Mouse (Mus musculus) embryo, embryonic 11 days (tissue): Measurements from ENCODE around the gene Tmem88.
"Not testable (repeated sequence)": the region's sequence is repeated elsewhere in the genome, so short reads cannot be mapped to it uniquely, and the experiment has no call there.

Experiments used
- DNase-seq: peaks from one replicate; pipeline ENCODE4 v3.0.0-alpha.2; 2015

The Tmem88 gene

GRCm38 (mm10) chr11:69403691-69404594, 5.9 kb upstream of the Tmem88 start:
- DNase-seq, result no peak

DNA sequence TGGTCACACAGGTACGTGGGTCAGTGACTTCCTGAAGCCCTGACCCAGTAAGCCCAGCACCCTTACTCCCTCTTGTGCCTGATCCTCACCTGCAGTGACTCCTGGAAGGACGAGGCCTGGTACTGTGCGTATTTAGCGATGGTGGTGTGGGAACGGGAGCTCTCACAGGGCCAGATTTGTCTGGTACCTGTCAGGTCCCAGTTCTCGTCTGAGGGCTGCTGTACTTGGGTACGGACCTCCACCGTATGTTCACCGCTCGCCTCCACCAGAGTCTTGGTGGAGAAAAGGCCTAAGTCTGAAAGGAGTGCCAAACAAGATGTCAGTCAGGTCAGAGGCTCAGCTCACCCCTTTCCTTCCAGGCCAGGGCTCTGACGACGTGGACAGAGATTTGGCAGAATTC, 4.0 kb upstream of the Tmem88 start:
- DNase-seq, result no peak

GRCm38 (mm10) chr11:69401210-69401637, 3.2 kb upstream of the Tmem88 start:
- peak; percentile 95 for DNase-seq

- no peak for DNase-seq
Measured at GRCm38 (mm10) chr11:69400083-69400850, 2.2 kb upstream of the Tmem88 start.

DNA sequence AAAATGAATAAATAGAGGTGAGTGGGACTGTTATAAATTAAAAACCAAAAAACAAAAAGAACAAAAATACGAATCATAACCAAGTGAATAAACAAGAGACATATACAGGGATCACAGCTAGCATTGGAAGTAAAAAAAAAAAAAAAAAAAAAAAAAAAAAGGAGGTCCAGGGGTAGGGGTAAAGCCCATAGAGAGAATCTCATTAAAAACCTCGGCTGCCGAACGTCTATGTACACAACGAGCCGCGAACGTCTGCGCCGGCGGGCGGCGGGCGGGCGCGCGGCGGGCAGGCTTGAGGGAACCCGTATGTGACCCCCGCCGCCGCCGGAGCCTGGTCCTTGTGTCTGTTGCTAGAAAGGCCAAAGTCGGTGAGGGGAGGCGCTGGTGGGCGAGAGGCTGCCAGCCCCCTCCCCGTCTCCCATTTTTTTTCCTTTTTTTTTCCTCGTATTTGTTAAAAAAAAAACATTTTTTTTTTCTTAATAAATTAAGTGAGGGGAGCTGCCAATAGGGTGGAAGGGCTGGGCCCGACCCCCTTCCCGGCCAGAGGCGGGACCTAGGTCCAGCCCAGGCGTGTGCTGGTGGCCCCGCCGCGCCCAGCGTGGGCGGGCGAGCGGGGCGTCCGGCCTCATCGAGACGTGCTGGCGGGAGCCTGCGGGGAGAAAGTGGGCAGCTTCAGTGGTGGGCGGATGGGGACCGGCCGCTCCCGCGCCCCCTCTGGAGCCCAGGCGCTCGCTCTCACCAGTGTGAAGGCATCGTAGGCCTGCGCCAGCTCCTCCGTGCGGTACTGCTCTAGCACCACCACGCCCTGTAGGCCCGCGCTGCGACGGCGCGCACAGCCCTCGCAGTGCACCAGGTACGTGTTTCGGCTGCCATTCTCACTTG, 1.4 kb upstream of the Tmem88 start:
- DNase-seq, result peak; percentile 76

DNA sequence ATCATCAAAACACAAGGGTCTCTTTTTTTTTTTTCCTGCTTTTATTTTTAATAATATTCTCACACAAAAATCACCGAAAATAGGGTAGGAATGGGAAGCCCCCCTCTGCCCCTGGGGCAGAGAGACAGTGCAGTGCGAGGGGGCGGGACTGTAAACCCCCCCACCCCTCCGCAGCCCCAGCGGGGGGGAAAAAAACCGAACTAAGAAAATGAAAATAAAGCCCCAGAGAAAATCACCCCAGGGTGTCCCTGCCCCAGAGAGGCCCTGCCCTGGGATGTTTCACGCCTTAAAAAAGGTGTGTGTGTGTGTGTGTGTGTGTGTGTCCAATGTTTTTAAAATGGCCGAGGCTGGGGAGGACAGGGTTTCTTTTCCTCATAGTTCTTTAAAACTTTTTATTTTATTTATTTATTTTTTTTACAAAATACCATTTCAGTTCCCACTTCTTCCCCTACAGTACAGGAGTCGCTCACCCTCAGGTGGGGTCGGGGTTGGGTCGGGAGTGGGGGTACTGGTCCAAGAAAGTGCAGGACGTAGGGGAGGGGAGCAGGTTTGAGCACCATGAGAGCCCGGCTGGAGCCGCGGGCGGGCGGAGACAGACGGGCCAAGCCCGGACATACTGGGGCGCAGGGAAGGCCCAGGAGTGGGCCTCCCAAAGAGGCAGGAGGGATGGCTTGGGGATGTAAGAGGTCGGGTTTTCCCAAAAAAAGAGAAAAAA, 609 bp upstream of the Tmem88 start:
- peak; percentile 52 for DNase-seq

DNA sequence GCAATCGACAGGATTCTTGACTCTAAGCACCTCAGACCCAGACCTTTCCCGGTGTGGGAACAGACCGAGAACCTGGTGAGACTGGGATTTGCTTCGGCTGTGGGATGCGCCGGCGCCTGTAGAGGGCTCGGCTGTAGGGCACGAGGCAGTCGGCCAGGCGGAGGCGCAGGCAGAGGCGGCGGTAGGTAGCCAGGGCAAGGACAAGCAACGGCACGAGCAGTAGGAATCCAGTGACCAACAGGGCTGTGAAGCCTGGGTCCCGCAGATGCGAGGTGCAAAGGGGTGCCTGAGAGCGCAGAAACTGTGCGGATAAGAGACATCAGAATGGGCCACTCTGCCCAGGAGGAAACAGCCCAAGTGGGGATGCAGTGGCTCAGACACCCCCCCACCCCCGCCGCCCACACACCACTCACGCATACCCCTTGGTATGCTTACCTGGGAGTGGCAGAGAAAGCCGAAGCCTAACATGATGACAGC, 415 bp downstream of the Tmem88 start:
- DNase-seq, result peak; percentile 48

GRCm38 (mm10) chr11:69396772-69397171, 1.3 kb downstream of the Tmem88 start:
- DNase-seq, result peak; percentile 39

DNA sequence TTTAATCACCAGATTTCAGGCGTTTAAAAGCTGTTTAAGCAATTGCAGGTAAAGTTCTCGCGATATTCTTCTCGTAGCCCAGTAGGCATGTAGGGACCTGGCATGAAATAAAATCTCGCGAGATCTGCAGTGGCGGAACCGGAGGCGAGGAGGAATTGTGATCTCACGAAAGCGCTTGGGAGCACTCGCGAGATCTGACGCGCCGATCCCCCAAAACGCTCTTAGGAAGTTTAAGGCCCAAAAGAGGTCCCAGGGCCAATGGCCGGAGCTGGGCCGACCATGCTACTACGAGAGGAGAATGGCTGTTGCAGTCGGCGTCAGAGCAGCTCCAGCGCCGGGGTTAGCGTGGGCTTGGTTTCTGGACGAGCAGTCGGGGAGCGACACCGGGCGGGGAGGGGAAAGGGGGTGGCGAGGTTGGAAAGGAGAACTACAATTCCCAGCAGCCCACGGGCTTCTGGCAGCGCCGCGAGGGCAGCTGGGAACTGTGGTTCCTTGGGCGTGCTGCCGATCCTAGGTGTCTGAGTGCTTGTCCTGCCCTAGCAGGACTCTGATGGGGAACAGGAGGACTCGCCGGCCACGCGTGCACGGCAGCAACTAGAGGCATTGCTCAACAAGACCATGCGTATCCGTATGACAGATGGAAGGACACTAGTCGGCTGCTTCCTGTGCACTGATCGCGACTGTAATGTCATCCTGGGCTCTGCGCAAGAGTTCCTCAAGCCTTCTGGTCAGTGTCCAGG, 2.2 kb downstream of the Tmem88 start:
- peak; percentile 99 for DNase-seq

DNA sequence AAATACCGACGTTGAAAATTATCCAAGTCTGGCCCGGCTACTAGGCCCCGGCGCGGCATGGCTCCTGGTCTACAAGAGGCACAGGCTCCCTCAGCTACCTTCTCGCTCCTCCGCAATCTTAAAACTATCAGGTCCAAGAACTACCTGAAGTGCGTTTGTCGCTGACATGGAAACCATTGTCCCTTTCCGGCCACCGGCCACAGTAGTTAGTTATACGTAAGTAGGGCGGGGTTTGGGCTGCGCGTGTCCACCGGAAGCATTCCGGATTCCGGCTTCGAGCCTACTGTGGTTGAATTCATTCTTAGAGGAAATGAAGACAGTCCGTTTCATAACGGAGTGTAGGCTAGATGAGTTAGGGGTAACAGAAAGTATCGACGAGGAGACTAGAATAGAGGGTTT, 2.8 kb downstream of the Tmem88 start, which contains the start of the genes Naa38 and Cyb5d1:
TSS of gene Naa38 (plus strand) at position 253 of the 399 bp plus-strand sequence.
TSS of gene Cyb5d1 (minus strand) at position 397 of the 399 bp plus-strand sequence.
- peak; percentile 95 for DNase-seq

- not testable (repeated sequence) for DNase-seq
Measured at GRCm38 (mm10) chr11:69394591-69395167, 3.4 kb downstream of the Tmem88 start.

- DNase-seq, result peak; percentile 90
Measured at GRCm38 (mm10) chr11:69390400-69391034, 7.5 kb downstream of the Tmem88 start.

DNA sequence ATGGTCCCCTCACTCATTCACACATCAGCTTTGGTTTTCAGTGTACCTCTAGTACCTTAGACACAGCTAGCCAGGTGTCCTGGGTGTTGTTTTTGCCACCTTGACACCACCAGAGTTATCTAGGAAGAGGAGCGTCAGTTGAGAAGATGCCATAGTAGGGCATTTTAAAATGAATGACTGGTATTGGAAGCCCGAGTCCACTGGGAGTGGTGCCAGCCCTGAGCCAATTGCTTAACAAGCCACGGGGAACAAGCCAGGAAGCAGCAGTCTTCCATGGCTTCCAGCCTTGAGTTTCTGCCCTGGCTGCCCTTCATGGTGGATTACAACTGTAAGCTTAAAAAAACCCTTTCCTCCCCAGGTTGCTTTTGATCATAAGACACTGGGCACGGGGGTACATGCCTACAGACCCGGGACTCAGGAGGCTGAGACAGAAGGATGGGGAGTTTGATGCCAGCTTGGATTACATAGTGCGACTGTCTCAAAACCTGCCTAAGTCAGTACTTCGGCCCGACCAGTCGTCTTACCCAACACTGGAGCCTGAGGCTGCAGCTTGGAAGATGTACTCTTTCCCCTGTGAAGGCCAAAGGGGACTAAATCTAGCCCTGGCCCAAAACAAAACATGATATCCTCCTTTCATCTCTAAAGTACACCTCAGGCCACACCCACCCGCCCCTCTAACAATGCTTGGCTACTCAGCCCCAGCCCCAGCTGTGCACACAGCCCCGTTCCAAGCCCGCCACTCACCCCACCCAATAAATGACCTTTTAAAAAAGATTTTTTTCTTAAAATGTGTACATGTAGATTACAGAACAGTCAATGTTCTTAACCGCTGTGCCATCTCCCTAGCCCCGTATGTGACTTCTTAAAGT, 8.3 kb downstream of the Tmem88 start:
- DNase-seq, result no peak

DNA sequence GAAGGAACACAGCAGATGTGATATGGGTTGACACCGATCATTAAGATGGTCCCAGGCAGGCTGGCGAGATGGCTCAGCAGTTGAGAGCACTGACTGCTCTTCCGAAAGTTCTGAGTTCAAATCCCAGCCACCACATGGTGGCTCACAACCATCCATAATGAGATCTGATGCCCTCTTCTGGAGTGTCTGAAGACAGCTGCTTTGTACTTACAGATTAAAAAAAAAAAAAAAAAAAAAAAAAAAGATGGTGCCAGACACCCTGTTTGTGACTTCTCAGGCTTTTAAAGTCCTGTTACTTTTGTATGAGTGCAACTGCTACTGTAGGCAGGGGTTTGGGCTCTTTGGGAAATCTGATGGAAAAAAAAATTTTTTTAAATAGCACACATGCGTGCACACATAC, 9.4 kb downstream of the Tmem88 start:
- no peak for DNase-seq

DNA sequence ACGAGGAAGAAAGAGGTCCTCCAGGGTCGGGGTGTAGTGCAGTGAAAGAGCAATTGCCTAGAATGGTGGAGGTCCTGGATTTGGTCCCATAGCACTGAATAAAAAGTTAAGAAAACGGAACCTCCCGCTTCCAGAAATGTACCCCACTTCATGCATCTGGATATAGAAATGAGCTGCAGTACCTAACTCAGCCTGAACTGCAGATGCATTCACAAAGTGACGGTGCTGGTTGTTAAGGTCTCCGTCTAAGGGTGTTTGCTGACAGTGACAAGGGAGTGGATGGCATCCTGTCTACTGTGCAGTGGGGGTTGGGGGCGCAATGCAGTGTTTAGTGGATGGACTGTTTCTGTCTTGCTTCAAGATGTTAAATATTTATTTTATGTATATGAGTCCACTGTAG, 11.3 kb downstream of the Tmem88 start:
- DNase-seq, result no peak

- no peak for DNase-seq
Measured at GRCm38 (mm10) chr11:69384979-69385378, 13.1 kb downstream of the Tmem88 start.

DNA sequence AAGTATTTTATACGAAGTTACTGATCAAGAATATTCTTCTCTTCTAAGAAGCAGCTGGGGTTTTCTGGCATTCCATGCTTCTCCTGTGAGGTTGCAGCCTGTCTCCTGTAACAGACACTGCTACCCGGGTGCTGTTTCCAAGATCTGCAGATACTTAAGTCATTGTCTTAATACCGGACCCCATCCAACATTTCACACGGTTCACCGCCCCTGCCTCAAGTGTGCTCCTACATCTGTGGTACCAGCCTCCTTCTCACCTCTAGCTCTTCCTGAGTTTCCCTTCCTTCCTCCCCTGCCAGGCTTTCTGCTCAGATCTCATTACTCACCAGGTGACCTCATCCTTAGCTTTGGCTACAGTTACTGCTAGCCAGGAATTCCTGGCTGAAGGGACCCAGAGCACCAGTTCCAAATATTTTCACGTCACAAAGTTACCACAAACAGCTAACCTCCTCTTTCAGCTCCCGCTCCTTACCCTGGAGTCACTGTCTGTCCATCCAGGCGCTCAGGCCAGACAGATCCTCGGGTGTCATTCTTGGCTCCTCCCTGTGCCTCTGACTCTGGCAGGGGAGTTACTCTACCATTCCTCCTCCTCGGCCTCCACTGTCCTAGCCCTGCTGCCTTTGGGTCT, 15.4 kb downstream of the Tmem88 start:
- DNase-seq, result no peak

DNA sequence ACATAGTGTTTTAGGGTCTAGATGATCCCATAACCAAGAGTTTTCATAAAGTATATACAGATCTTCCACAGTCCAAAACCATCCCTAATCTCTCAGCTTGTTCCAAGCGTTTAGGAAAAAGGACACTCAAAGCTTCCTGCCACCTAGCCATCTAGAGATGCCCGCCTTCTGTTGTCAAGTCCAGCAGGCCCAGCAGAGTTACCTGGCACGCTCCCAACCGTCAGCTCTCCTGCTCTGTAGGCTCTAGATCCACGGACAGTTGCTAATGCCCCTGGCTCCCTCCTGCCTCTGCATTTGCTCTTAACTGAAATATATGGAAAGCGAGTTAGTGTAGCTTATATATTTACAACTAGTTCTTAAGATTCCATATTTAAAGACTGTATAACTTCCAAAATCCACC, 16.7 kb downstream of the Tmem88 start:
- DNase-seq, result no peak

DNA sequence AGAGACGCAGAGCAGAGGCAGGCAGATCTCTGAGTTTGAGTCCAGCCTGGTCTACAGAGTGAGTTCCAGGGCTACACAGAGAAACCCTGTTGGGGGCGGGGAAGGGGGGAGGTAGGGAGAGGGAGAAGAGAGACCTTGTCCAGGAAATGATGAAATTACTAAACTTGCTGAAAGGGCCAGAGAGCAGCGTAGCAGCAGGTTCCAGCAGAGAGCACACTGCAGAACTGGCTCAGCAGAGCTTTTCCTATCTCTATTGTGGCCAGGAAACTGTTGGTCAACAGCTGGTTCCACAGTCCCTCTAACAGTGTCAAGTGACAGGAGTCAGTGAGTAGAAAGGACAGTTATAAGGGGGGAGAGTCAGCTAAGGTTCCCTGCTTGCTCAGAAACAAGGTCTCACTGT, 18.4 kb downstream of the Tmem88 start:
- no peak for DNase-seq
